Mouse (Mus musculus) naive thymus-derived CD4-positive, alpha-beta T cell, adult 5 months (primary cell): ENCODE measurements around the gene C87499. TPM values are rescaled to one million over a fixed set of nuclear protein-coding genes. Genes with fewer than 3 reads are reported as not detected.

ENCODE experiments used
- polyA plus RNA-seq: library from polyadenylated mRNA; unstranded; fragments of 100-300 nt; shearing (Covaris generic); gene quantifications from one replicate; pipeline ENCODE4 v1.2.1, GENCODE M21; 2017

C87499 gene
- not detected for polyA plus RNA-seq

GRCm38 (mm10) chr4:88634311-88634710 lies at the start of gene C87499:
Gene C87499, minus strand, starts transcription at chr4:88634411.

GRCm38 (mm10) chr4:88683812-88684211 lies 49.6 kb upstream of the C87499 start, which contains the start of gene Ifna2:
Gene Ifna2, minus strand, starts transcription at chr4:88683912.

GRCm38 (mm10) chr4:88676824-88677223 lies 42.6 kb upstream of the C87499 start, which contains the start of gene Ifna16:
Gene Ifna16, minus strand, starts transcription at chr4:88676924.

GRCm38 (mm10) chr4:88644359-88644758 lies 10.1 kb upstream of the C87499 start, which contains the start of gene Ifna13:
Gene Ifna13, minus strand, starts transcription at chr4:88644459.

GRCm38 (mm10) chr4:88603276-88603675 lies 30.9 kb downstream of the C87499 start, which contains the start of gene Ifna12:
Gene Ifna12, minus strand, starts transcription at chr4:88603376.

GRCm38 (mm10) chr4:88592285-88592684 lies 41.9 kb downstream of the C87499 start, which contains the start of gene Ifna9:
Gene Ifna9, minus strand, starts transcription at chr4:88592385.

Other genes with a start within 250 kb of the C87499 start
- 0.49 TPM for gene Hacd4, start 195.5 kb downstream of the C87499 start, polyA plus RNA-seq
- gene Ifnb1, start 111.6 kb downstream of the C87499 start, polyA plus RNA-seq: not detected
- not detected for gene Ifna15, start 76.2 kb downstream of the C87499 start, polyA plus RNA-seq
- gene Ifna14, start 62.6 kb downstream of the C87499 start, polyA plus RNA-seq: not detected
- not detected for gene Ifna9, start 42.0 kb downstream of the C87499 start, polyA plus RNA-seq
- not detected for gene Ifna12, start 31.0 kb downstream of the C87499 start, polyA plus RNA-seq
- not detected for gene Ifna13, start 10.0 kb upstream of the C87499 start, polyA plus RNA-seq
- not detected for gene Ifna16, start 42.5 kb upstream of the C87499 start, polyA plus RNA-seq
- gene Ifna2, start 49.5 kb upstream of the C87499 start, polyA plus RNA-seq: not detected
- 0.45 TPM for gene Ifnab, start 56.9 kb upstream of the C87499 start, polyA plus RNA-seq
- gene Gm26566, start 87.4 kb upstream of the C87499 start, polyA plus RNA-seq: 1.4 TPM
- 27.2 TPM for gene Klhl9, start 88.1 kb upstream of the C87499 start, polyA plus RNA-seq
- not detected for gene Gm13271, start 120.5 kb upstream of the C87499 start, polyA plus RNA-seq
- gene Gm13283, start 125.7 kb upstream of the C87499 start, polyA plus RNA-seq: 0.36 TPM
- gene Gm13290, start 139.4 kb upstream of the C87499 start, polyA plus RNA-seq: not detected
- gene Gm13289, start 142.5 kb upstream of the C87499 start, polyA plus RNA-seq: not detected
- gene Gm13272, start 145.4 kb upstream of the C87499 start, polyA plus RNA-seq: not detected
- gene Ifnz, start 147.7 kb upstream of the C87499 start, polyA plus RNA-seq: not detected
- gene Gm13276, start 151.3 kb upstream of the C87499 start, polyA plus RNA-seq: not detected
- not detected for gene Gm13277, start 154.2 kb upstream of the C87499 start, polyA plus RNA-seq
- gene Gm13278, start 157.1 kb upstream of the C87499 start, polyA plus RNA-seq: not detected
- not detected for gene Gm13275, start 160.1 kb upstream of the C87499 start, polyA plus RNA-seq
- not detected for gene Gm13279, start 163.0 kb upstream of the C87499 start, polyA plus RNA-seq
- gene Gm13285, start 165.3 kb upstream of the C87499 start, polyA plus RNA-seq: not detected
- not detected for gene Gm13287, start 168.8 kb upstream of the C87499 start, polyA plus RNA-seq
- gene Gm13288, start 171.1 kb upstream of the C87499 start, polyA plus RNA-seq: 0.19 TPM
- not detected for gene Ifna7, start 181.8 kb upstream of the C87499 start, polyA plus RNA-seq
- gene Ifna11, start 185.5 kb upstream of the C87499 start, polyA plus RNA-seq: not detected
- gene Ifna6, start 193.0 kb upstream of the C87499 start, polyA plus RNA-seq: not detected
- gene Ifna5, start 201.1 kb upstream of the C87499 start, polyA plus RNA-seq: not detected
- not detected for gene Ifna4, start 207.4 kb upstream of the C87499 start, polyA plus RNA-seq
- gene Ifna1, start 215.7 kb upstream of the C87499 start, polyA plus RNA-seq: not detected
- not detected for gene Ifne, start 245.8 kb upstream of the C87499 start, polyA plus RNA-seq